Mouse (Mus musculus) induced T-regulatory cell, adult 2 months (primary cell): ENCODE results near the gene Vezt.

Experiments
- DNase-seq: peaks from one replicate; pipeline ENCODE4 v3.0.0-alpha.2; 2012; ENCODE audit warnings: low read depth

Vezt gene

DNA sequence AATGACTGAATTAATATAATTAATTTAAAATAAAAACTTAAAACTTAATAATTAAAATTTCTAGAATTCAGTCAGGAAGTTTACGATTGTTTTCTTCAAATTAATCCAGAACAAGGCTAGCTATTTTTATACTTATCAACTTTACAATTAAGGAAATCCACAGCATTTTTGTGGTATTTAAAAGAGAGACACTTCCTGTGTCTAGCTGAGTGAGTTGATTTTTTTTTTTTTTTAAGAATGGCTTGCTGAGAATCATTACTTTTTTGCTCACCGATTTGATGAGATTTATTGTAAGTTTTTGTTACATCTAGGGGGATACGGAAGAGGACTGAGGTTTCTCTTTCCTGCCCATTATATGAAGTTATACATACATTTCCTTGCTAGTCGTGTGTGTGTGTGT lies 2.0 kb upstream of the Vezt start:
- DNase-seq: no peak

- DNase-seq: peak; percentile 62
These were observed 1.6 kb upstream of the Vezt start for GRCm38 (mm10) chr10:94037196-94037595.

GRCm38 (mm10) chr10:94036375-94036758 lies 750 bp upstream of the Vezt start:
- peak; percentile 57 for DNase-seq

DNA sequence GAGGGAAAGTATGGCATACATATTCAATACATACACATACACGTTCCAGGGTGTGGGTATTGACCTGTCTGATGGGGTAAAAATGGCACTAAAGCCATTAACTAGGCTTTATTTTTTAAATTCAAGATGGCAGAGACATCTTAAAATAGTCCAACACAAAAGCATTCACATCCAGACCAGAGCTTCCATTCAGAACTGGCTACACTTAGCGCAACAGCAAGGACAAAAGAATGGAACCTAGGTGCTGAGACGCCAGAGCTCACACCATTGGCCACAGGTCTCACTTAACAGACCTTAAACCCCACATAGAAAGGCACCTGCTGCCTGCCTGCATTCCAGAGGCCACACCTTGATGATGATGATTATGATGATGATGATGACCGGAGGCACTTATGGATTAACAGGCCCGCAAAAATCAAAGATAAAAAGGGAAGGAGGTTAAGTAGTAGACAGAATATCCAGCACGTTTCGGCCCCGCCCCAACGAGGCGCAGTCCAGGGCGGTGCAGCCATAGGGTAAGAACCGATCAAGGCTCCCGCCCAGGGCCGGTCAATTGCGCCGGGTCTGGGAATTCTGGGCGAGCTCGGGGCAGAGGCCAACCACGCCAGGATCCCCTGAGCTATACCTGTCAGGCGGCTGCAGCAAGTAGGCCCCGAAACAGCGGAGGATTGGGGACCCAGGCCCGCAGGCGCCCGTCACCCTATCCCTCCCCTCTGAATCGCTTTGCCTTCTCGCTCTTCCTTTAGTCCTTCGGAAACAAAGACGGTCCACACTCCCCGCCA lies 550 bp downstream of the Vezt start:
- DNase-seq: no peak

- no peak for DNase-seq
These were observed 4.5 kb downstream of the Vezt start for GRCm38 (mm10) chr10:94031164-94031563.

- DNase-seq: no peak
These were observed 7.1 kb downstream of the Vezt start for GRCm38 (mm10) chr10:94028493-94028892.

GRCm38 (mm10) chr10:94025079-94025478 lies 10.5 kb downstream of the Vezt start:
- DNase-seq: no peak

DNA sequence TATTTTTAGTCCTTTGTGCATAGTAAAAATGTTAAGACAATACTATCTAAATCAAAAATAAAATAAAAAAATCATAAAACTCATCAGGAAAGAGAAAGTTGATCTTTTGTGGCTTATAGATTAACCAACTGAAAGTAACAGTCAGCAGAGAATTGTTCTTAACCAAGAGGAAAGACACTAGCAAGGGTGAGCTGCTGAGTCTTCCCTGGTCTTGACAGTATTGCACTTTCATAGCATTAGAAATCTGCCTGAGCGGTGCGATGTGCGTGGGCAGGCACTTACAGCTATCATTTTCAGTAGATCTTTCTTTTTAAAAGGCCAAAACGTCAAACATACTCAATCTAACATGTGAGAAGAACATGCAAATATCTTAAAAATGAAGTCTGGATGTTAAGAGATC lies 14.6 kb downstream of the Vezt start:
- peak; percentile 50 for DNase-seq

- DNase-seq: peak; percentile 34
These were observed 15.0 kb downstream of the Vezt start for GRCm38 (mm10) chr10:94020587-94020986.

DNA sequence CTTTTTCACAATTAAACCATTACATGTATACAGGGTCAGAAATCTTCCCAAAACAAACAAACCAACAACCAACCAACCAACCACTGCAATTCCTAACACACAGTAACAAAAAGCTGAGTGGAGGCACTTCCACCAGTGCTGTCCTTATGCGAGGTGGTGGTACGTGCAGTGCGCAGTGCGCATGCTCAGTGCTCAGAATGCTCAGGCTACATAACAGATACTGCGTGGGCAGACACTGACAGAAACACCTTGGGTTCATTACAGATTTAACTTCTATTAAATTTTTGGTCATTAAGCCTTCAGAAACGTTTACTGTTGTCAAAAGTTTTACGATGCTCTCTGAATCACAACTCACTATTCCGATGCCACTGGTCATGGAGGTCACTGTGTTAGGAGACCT lies 18.2 kb downstream of the Vezt start:
- DNase-seq: no peak

DNA sequence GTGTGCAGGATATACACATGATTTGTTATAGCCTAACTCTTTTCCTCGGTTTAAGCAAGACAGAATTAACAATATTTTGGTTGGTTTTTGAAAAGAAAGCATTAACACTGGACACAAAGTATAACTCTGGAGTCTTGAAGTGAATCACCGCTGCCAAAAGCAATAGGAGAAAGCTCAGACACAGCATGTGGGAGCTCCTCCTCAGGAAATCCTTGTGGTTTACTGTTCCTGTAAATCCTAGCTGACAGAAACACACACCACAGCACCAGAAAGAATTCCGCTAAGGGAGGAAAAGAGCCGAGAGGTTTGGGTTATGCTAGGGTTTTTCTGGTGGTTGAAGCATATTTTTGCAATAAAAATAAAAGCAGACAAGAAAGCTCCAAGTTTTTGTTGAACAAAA lies 21.4 kb downstream of the Vezt start:
- no peak for DNase-seq

DNA sequence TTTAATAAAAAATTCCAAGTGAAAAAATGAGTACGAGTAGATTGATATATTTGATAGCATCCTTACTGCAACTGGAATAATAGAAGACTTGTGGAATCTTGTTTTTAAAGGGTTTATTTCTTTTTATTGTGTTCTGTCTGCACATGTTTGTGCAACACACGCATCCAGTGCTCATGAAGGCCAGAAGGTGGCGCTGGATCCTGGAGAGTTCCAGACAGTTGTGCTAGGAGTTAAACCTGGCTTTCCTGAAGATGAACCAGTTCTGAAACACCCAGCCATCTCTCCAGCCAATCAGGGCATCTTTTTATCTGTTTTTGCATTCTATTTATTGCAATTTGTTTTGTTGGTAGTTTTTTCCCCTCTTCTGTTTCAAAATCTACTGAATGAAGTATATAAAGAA lies 22.4 kb downstream of the Vezt start:
- DNase-seq: peak; percentile 79

- no peak for DNase-seq
These were observed 24.6 kb downstream of the Vezt start for GRCm38 (mm10) chr10:94011024-94011423.

DNA sequence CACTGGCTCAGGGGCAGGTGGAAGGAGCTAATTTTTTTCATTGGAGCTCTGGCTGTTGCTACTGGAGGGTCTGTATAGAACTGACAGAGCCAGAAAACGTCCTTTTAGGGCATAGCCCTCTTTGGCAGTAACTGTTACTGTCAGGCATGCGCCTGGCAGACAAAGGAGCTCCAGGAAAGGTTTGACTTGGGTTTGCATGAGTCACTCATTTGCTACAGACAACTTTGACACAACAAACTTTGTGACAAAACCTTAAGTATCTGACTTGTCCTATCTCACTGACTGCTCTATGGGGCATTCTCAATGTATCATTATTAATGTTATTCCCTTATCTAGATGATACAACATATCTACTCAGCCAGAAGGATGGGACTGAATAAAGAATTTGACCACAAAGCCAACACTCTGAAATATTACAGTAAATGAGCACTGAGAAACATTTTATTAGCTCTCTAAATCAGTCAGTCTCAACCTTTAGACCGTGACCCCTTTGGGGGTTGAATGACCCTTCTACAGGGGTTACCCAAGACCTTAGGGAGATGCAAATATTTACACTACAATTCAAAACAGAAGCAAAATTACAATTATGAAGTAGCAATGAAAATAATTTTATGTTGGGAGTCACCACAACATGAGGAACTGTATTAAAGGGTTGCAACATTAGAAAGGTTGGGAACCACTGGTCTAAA lies 25.5 kb downstream of the Vezt start:
- DNase-seq: no peak

GRCm38 (mm10) chr10:94008356-94008755 lies 27.3 kb downstream of the Vezt start:
- DNase-seq: no peak

DNA sequence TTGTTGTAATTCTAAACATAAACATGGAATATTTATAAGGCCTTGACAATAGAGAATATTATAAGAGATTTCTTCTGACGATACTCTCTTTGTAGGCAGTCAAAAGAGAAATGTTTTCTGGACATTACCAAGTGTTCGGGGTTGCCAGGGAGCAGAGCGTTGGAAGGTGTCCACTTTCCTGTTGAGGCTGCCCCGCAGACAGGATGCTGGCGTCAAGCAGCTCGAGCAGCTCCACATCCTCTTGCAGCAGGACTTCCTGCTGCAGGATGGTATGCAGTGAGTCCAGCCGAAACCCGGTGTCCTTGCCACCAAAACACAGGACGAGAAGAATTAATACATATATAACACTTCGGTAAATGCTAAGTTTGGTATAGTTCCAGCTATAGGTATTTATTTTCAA lies 35.4 kb downstream of the Vezt start:
- DNase-seq: no peak

DNA sequence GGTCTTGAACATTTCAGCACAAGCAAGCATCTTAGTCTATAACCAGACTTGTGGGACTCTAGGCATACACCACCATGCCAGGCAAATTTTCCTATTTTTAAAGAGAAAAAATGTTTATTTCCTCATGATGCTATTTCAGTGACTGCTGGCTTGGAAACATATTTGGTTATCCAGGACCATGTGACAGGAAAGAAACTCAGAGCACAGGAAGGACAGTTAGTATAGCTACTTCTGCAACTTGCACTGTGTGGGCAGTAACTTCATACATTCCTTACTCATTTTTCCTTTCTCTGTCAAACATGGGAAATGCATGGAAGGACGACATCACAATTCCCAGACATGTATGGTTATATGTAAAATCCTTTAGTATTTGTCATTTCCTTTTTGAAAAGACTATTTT lies 36.3 kb downstream of the Vezt start:
- DNase-seq: no peak

GRCm38 (mm10) chr10:93995100-93995499 lies 40.5 kb downstream of the Vezt start:
- DNase-seq: no peak

- DNase-seq: no peak
These were observed 41.5 kb downstream of the Vezt start for GRCm38 (mm10) chr10:93994136-93994535.

DNA sequence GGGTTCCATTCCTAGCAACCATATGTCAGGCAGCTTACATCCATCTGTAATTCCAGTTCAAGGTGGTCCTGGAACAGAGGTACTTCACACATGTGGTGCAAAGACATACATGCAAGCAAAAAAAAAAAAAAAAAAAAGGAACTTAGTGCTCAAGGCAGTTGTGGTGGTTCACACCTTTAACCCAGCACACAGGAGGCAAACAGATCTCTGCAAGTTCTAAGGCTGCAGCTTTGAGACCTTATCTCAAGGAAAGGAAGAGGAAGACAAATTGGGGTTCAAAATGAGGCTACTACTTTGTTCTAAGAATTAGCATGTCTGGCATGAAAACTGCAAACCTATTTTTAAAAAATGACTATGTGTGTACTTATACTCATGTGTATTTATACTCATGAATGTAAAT lies 50.3 kb downstream of the Vezt start:
- DNase-seq: peak; percentile 4

- no peak for DNase-seq
These were observed 66.3 kb downstream of the Vezt start for GRCm38 (mm10) chr10:93969306-93969705.

GRCm38 (mm10) chr10:93967486-93967885 lies 68.1 kb downstream of the Vezt start:
- peak; percentile 3 for DNase-seq

DNA sequence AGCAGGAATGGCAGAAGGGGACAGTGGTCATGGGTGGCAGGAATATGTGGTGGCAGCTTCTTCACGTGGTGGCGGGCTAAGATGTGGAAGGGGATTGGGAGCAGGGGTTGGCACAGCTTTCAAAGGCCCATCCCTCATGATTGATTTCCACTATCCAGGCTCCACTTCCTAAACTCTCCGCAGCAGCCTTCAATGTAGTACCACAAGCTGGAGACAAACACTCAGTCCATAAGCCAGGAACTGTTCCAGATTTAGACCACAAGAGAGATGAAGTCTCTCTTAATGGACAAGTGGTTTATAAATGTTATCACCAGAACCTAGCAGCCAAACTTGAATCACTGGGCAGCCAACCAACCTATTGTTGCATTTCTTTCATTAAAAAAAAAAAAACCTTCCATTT lies 81.6 kb downstream of the Vezt start:
- DNase-seq: no peak

GRCm38 (mm10) chr10:93953504-93953903 lies 82.1 kb downstream of the Vezt start:
- no peak for DNase-seq
